Mouse (Mus musculus) liver, embryonic 11.5 days (tissue): ENCODE data around the gene Pprc1. TPM values are rescaled to one million over a fixed set of nuclear protein-coding genes. Genes with fewer than 3 reads are reported as not detected.

ENCODE experiments used
- ATAC-seq: fragments of 200-750 bp; cut with Nextera tagmentation; replicated peaks from 2 replicates; pipeline ENCODE4 v1.8.0; 2017; ENCODE audit warnings: moderate number of reproducible peaks, mild to moderate bottlenecking, moderate TSS enrichment, moderate library complexity; ENCODE audit not compliant: low FRiP score
- DNase-seq: peaks from one replicate; pipeline ENCODE4 v3.0.0-alpha.2; 2017; ENCODE audit warnings: low spot score
- H3K27ac ChIP-seq: fragments of 300-500 bp; sonication (generic); 2 replicates; pipeline ENCODE4 v1.5.1; 2014; ENCODE audit warnings: mild to moderate bottlenecking, low read depth, low read length, control low read depth
- H3K27me3 ChIP-seq: fragments of 300-500 bp; sonication (generic); replicated peaks from 2 replicates; pipeline ENCODE4 v1.6.1; 2014; ENCODE audit warnings: low read length, mixed read lengths; ENCODE audit not compliant: control insufficient read depth, insufficient read depth
- H3K36me3 ChIP-seq: fragments of 300-500 bp; sonication (generic); 2 replicates; pipeline ENCODE4 v1.6.1; 2014; ENCODE audit warnings: mild to moderate bottlenecking, low read length, moderate library complexity, mixed read lengths; ENCODE audit not compliant: control insufficient read depth, insufficient read depth
- H3K4me1 ChIP-seq: fragments of 300-500 bp; sonication (generic); replicated peaks from 2 replicates; pipeline ENCODE4 v1.6.1; 2014; ENCODE audit warnings: low read length, mixed read lengths; ENCODE audit not compliant: control insufficient read depth, insufficient read depth
- H3K4me2 ChIP-seq: fragments of 300-500 bp; sonication (generic); 2 replicates; pipeline ENCODE4 v1.6.1; 2014; ENCODE audit warnings: mild to moderate bottlenecking, control low read depth, moderate library complexity
- H3K4me3 ChIP-seq: fragments of 300-500 bp; sonication (generic); 2 replicates; pipeline ENCODE4 v1.5.1; 2014; ENCODE audit warnings: low read depth, low read length, control low read depth
- H3K9ac ChIP-seq: fragments of 300-500 bp; sonication (generic); 2 replicates; pipeline ENCODE4 v1.6.1; 2014; ENCODE audit warnings: low read depth, low read length, control low read depth
- H3K9me3 ChIP-seq: fragments of 300-500 bp; sonication (generic); 2 replicates; pipeline ENCODE4 v1.6.1; 2016; ENCODE audit warnings: low read length, inconsistent platforms, mixed read lengths; ENCODE audit not compliant: control insufficient read depth
- WGBS: fragments of 180-500 bp; shearing (Covaris S2); extraction: QIAGEN DNeasy Blood & Tissue Kit; methylation state at CpG from one replicate; pipeline ENCODE4 v1.1.7; 2014; 5-methylcytosine and 5-hydroxymethylcytosine counted together
- polyA plus RNA-seq: library from polyadenylated mRNA; unstranded; fragments of >200 nt; fragmentation: Nextera tagmentation; extraction: Ambion mirVana; gene quantifications from 2 replicates; pipeline ENCODE4 v1.2.1, GENCODE M21; 2014

Gene Pprc1
- polyA plus RNA-seq: 73.2 and 77.2 TPM in 2 replicates

GRCm38 (mm10) chr19:46044271-46044992 is at the start of gene Pprc1:
Pprc1 (plus strand) TSS chr19:46044886.
- ATAC-seq (peak; percentile 32), DNase-seq (no peak)
- peak within 1 kb of the TSS; percentile 96 for H3K9ac ChIP-seq
- H3K36me3 ChIP-seq: no peaks in the 10 kb centered on the region
- H3K9me3 ChIP-seq: no peaks in the 10 kb centered on the region
- peak within 1 kb of the TSS; percentile 92 for H3K4me2 ChIP-seq
- no peaks in the 10 kb centered on the region for H3K27me3 ChIP-seq
- H3K4me1 ChIP-seq: peaks cover 67% of the 10 kb centered on the region
- WGBS: under 1% methylated on average over 34 of the region's 34 CpGs
- H3K4me3 ChIP-seq: peak within 1 kb of the TSS; percentile 97
- H3K27ac ChIP-seq: peak within 1 kb of the TSS; percentile 85

GRCm38 (mm10) chr19:45997365-45997764 is 47.3 kb upstream of the Pprc1 start:
- 53% methylated on average over 5 of the region's 5 CpGs for WGBS
- Histone ChIP-seq H3K4me1 (0 out of 2 replicates have a peak, but pooled peaks cover 2% of the 10 kb centered on the region), H3K9me3 (no peaks in the 10 kb centered on the region), H3K4me3 (peak overlapping the region; percentile 64), H3K36me3 (no peaks in the 10 kb centered on the region; the same call in 1 of the 2 replicates), H3K27me3 (no peaks in the 10 kb centered on the region), H3K4me2 (peak overlapping the region; percentile 83), H3K9ac (peak overlapping the region; percentile 78), H3K27ac (peak overlapping the region; percentile 53; the same call in 1 of the 2 replicates)
- ATAC-seq: no peak
- DNase-seq: no peak

- peak within 1 kb of the TSS; percentile 53 for H3K27ac ChIP-seq
- H3K9ac ChIP-seq: peak within 1 kb of the TSS; percentile 78
- peak; percentile 92 for ATAC-seq
- WGBS: under 1% methylated on average over 76 of the region's 76 CpGs
- no peaks in the 10 kb centered on the region for H3K27me3 ChIP-seq
- H3K4me3 ChIP-seq: peak within 1 kb of the TSS; percentile 64
- no peaks in the 10 kb centered on the region; the same call in 1 of the 2 replicates for H3K36me3 ChIP-seq
- H3K4me1 ChIP-seq: 0 out of 2 replicates have a peak, but pooled peaks cover 2% of the 10 kb centered on the region
- peak; percentile 94 for DNase-seq
- peak within 1 kb of the TSS; percentile 83 for H3K4me2 ChIP-seq
- no peaks in the 10 kb centered on the region for H3K9me3 ChIP-seq
Observed at GRCm38 (mm10) chr19:45997785-45998693, 46.6 kb upstream of the Pprc1 start, which contains the start of gene Armh3. Armh3 (minus strand) TSS chr19:45998488.

GRCm38 (mm10) chr19:45998694-45999217 is 45.9 kb upstream of the Pprc1 start:
- DNase-seq: no peak
- Histone ChIP-seq H3K27ac (no peak overlapping the region), H3K9ac (peak overlapping the region; percentile 78; the same call in 1 of the 2 replicates), H3K4me3 (peak overlapping the region; percentile 64), H3K4me2 (peak overlapping the region; percentile 83), H3K27me3 (no peaks in the 10 kb centered on the region), H3K4me1 (peaks cover 2% of the 10 kb centered on the region; the same call in 1 of the 2 replicates), H3K36me3 (no peaks in the 10 kb centered on the region; the same call in 1 of the 2 replicates), H3K9me3 (no peaks in the 10 kb centered on the region)
- ATAC-seq: peak; percentile 9; the same call in 1 of the 2 replicates
- 11% methylated on average over 8 of the region's 8 CpGs for WGBS

GRCm38 (mm10) chr19:45999378-45999777 is 45.3 kb upstream of the Pprc1 start:
- Histone ChIP-seq H3K9me3 (no peaks in the 10 kb centered on the region), H3K27me3 (no peaks in the 10 kb centered on the region), H3K9ac (no peak overlapping the region), H3K4me3 (no peak overlapping the region), H3K4me1 (peaks cover 7% of the 10 kb centered on the region), H3K36me3 (no peaks in the 10 kb centered on the region; the same call in 1 of the 2 replicates), H3K27ac (no peak overlapping the region), H3K4me2 (peak overlapping the region; percentile 83)
- no peak for ATAC-seq
- no peak for DNase-seq
- WGBS: 71% methylated on average over 1 of the region's 1 CpGs

GRCm38 (mm10) chr19:46002279-46002678 is 42.4 kb upstream of the Pprc1 start:
- WGBS: 71% methylated on average over 9 of the region's 9 CpGs
- H3K27ac ChIP-seq: no peak overlapping the region
- peaks cover 8% of the 10 kb centered on the region for H3K4me1 ChIP-seq
- H3K4me3 ChIP-seq: no peak overlapping the region
- no peaks in the 10 kb centered on the region; the same call in 1 of the 2 replicates for H3K36me3 ChIP-seq
- H3K9ac ChIP-seq: no peak overlapping the region
- H3K4me2 ChIP-seq: no peak overlapping the region
- no peaks in the 10 kb centered on the region for H3K27me3 ChIP-seq
- ATAC-seq (no peak), DNase-seq (no peak)
- H3K9me3 ChIP-seq: no peaks in the 10 kb centered on the region

GRCm38 (mm10) chr19:46003371-46004226 is 41.1 kb upstream of the Pprc1 start, which contains the start of gene Hps6:
Hps6 (plus strand) TSS chr19:46003508.
- H3K27me3 ChIP-seq: no peaks in the 10 kb centered on the region
- 2% methylated on average over 70 of the region's 70 CpGs for WGBS
- ATAC-seq (peak; percentile 90), DNase-seq (peak; percentile 88)
- H3K9ac ChIP-seq: peak within 1 kb of the TSS; percentile 77
- no peaks in the 10 kb centered on the region for H3K9me3 ChIP-seq
- no peaks in the 10 kb centered on the region; the same call in 1 of the 2 replicates for H3K36me3 ChIP-seq
- peak within 1 kb of the TSS; percentile 80 for H3K4me3 ChIP-seq
- peak within 1 kb of the TSS; percentile 96 for H3K4me2 ChIP-seq
- H3K4me1 ChIP-seq: peaks cover 6% of the 10 kb centered on the region
- peak within 1 kb of the TSS; percentile 50; the same call in 1 of the 2 replicates for H3K27ac ChIP-seq
